Mouse (Mus musculus) common myeloid progenitor, adult 5-6 weeks (primary cell): ENCODE data around the gene Ptprm. TPM values are rescaled to one million over a fixed set of nuclear protein-coding genes. Genes with fewer than 3 reads are reported as not detected.

Experiments used
- ATAC-seq: replicated peaks from 2 replicates; pipeline ENCODE4 v1.8.0; 2016; ENCODE audit warnings: low read depth, mild to moderate bottlenecking, moderate TSS enrichment, inconsistent platforms; ENCODE audit not compliant: poor library complexity, severe bottlenecking
- total RNA-seq: library from RNA; stranded (forward); fragments of 200-1000, 187-1606 nt; gene quantifications from 2 replicates; pipeline ENCODE4 v1.2.3, GENCODE M21; 2017

The Ptprm gene
- total RNA-seq, 1 experiment from 2014 or later: 0.14 TPM

GRCm38 (mm10) chr17:66757025-66757511 lies 597.2 kb downstream of the Ptprm start:
- no peak for ATAC-seq

DNA sequence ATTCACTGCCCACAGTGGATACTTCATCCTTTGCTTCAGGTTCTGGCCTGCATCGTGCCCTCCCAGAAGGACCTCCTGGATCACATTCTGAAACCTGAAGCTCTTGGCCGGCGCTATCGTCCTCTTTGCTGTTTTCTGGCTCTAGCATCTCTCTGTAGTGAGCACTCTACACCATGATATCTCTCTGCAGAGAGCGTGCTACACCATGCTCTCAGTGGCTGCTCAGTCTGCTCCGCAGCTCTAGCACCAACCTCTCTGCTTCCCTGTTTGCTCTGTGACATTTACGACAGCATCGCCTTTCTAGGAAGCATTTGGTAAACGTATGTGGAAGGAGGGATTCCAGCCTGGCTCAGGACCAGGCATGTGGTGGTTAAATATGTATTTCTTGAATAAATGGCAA lies 597.8 kb downstream of the Ptprm start:
- ATAC-seq: no peak

GRCm38 (mm10) chr17:66755191-66755654 lies 599.0 kb downstream of the Ptprm start:
- ATAC-seq: peak; percentile 86

- no peak for ATAC-seq
Measured at GRCm38 (mm10) chr17:66754208-66754865, 599.9 kb downstream of the Ptprm start.

- ATAC-seq: no peak
Measured at GRCm38 (mm10) chr17:66751746-66752145, 602.5 kb downstream of the Ptprm start.

GRCm38 (mm10) chr17:66750481-66751206 lies 603.6 kb downstream of the Ptprm start:
- no peak for ATAC-seq

- ATAC-seq: no peak
Measured at GRCm38 (mm10) chr17:66749976-66750375, 604.3 kb downstream of the Ptprm start.

DNA sequence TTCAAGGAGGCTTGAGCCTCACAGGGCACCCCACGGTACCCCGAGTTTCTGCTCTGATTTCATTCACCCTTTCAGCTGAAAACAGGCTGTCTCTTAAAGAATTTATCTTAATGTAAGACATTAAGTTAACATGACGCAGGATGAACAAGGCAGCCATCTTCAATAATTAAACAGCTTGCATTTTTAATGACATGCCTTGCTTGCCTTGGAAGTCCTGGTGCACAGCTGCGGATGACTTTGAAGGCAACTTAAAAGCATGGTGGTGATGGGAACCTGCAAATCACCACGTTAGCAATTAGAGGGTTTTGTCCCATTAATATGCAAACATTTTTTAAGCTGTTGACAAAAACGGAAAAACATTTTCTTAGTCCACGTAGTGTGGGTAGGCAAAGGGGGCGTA lies 607.8 kb downstream of the Ptprm start:
- no peak for ATAC-seq

GRCm38 (mm10) chr17:66743321-66743720 lies 610.9 kb downstream of the Ptprm start:
- ATAC-seq: no peak

- ATAC-seq: no peak
Measured at GRCm38 (mm10) chr17:66738779-66739345, 615.4 kb downstream of the Ptprm start.

- ATAC-seq: no peak
Measured at GRCm38 (mm10) chr17:66738331-66738730, 615.9 kb downstream of the Ptprm start.

- ATAC-seq: no peak
Measured at GRCm38 (mm10) chr17:66736450-66736849, 617.8 kb downstream of the Ptprm start.

DNA sequence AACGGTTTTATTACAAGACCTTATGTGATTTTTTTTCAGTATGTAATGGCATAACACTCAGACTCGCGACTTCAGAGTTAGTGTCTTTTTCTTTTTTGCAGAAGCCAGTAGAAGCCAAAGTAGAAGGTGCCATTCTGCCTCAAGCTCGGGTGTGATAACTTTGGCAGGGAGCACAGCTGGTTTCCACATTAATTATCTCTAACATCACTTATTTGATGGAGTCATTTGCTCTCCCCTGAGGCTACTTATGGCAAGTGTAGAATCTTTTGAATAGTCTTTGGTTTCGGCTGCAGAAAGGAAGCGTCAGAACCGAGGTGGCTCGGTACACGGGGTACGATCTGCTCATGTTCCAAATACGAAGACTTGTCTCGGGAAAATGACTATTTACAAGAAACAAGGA lies 620.7 kb downstream of the Ptprm start:
- no peak for ATAC-seq

DNA sequence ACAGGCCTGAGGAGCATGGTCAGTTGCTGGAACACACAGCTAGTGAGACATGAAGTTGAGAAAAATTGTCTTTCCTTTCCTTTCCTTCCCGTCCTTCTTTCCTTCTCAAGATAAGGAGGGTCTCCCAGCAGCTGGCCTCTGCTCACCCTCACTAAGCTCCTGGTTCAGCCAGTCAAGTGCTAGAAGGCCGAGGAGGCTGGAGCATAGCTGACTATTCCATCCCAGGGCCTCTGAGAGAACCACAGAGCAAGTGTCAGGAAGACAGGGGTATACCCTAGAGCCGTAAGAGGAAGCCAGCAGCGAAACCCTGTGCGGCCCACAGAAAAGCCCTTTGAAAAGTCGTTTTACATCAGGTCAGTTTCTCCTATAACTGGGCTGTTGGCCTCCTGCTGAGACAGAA lies 624.3 kb downstream of the Ptprm start:
- ATAC-seq: no peak

DNA sequence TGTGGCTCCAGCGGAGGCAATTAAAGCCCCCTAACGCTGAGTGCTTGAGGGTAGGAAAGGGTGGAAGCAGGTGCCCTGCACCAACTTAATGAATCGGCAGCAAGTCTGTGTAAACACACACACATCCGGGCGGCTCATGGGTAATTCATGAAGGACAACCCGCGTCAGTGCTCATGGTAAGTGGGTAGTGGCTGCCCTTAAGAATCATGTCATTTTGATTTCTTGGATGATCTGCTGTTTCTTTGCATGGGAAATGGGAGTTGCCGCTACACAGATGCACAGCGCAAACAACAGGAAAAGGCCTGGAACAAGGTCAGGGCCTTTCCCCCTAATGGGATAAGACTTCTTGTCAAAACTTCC lies 633.3 kb downstream of the Ptprm start:
- no peak for ATAC-seq

GRCm38 (mm10) chr17:66720200-66720991 lies 633.9 kb downstream of the Ptprm start:
- no peak for ATAC-seq

DNA sequence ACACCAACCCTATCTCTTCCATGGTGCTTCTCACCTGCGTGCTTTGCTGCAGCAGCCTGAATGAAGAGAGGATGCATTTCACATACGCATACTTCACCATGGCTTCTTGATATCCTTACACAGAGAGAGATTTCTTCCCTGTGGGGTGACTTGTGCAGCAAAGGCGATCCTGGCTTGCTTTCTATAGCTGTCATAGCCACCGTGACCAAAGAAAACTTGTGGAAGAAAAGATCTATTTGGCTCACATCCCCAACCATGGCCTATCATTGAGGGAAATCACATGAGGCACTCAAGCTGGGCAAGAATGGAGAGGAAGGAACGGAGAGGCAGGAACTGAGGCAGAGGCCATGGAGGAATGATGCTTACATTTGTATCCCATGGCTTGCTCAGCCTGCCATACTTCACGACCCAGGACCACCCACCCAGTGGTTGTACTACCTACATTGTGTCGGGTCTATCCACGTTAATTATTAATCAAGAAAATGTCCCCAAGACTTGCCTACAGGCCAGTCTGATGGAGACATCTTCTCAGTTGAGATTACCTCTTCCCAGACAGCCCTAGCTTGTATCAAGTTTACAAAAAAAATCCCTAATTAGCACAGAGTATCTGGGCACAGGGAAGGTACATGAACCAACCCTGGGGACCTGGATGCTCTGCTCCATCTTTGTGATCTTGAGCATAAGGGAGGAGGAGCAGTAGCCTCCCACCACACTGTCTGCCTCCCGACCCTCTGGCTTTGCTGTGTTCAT lies 641.6 kb downstream of the Ptprm start:
- ATAC-seq: no peak

- ATAC-seq: peak; percentile 85
Measured at GRCm38 (mm10) chr17:66711221-66712016, 642.8 kb downstream of the Ptprm start.

DNA sequence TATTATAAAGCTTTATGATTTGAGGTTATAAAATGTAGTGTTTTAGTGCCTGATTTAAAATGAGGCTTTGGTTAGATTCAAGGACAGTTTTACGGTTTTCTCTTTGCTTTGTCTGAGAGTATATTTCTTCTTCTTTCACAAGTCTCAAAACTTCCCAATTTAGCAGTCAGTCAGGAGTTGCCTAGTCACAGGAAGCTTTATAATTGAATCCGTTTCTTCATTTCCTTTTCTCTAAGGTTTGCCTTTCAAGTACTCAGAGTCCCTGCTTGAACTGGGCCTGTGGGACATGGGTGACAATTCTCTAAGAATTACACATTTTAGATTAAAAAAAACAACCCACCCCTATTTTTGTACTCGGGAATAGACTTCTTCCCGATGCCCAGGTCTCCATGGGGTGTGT lies 643.7 kb downstream of the Ptprm start:
- ATAC-seq: peak; percentile 76
